Comparison of ENCODE assay signal across 25 mouse cellular contexts in the genomic region with DNA sequence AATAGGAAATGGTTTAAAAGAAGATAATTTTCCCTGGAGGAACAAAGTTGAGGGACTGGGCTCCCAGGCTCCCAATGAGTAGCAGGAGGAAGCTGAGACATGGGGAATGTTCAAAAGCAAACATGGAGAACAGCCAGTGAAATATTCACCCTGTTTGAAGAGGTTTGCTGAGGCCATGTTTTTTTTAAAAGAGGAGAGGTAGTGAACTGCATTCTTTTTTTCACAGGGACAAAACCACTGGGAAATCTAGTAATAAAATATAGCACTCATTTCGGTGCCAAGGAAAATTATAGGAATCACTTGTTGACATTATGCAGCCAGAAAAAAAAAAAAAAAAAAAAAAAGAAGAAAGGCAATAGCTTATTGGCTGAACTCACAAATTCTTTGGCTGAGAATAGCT.
DNase-seq lines count a peak whose midpoint lies in the region; ATAC-seq and TF ChIP-seq lines count a peak whose summit lies in the region.
"Had no signal": no experiment of that assay in that cellular context is flagged by ENCODE, and none has a peak within 500 bp of the region (broad histone marks: within the 10 kb centered on the region; RNA-seq: fewer than 3 reads in every experiment).

No protein-coding gene starts in this region.

- no peak for ATAC-seq in kidney, postnatal 0 days (replicated peaks; ENCODE audit: low FRiP score, low read depth)
- no peak for ATAC-seq in kidney, embryonic 14.5 days (ENCODE audit: low FRiP score, low TSS enrichment)
- ATAC-seq in lung, embryonic 15.5 days (ENCODE audit: borderline replicate concordance, extremely low read depth, low FRiP score, low TSS enrichment): no peak
- ATAC-seq: CD4-positive, CD25-positive, alpha-beta regulatory T cell, adult 4 months; forebrain, embryonic 14.5 days; hindbrain, embryonic 16.5 days had no signal

- H3K4me3 ChIP-seq in kidney, postnatal 0 days (replicated peaks; ENCODE audit: low read depth, low read length): no peak overlapping the region
- no peak overlapping the region for H3K4me3 ChIP-seq in kidney, embryonic 14.5 days (ENCODE audit: low read length)
- H3K4me3 ChIP-seq in lung, embryonic 15.5 days: no peak overlapping the region
- no peak overlapping the region for H3K4me3 ChIP-seq in lung, adult 2 months (replicated peaks; ENCODE audit: extremely low read depth, low read depth, low read length)
- no peak overlapping the region for H3K4me3 ChIP-seq in heart, adult 2 months
- H3K4me3 ChIP-seq: embryonic facial prominence, embryonic 13.5 days; forebrain, embryonic 10.5 days; gastrocnemius, adult 2 months; heart, embryonic 10.5 days; hindbrain, embryonic 12.5 days had no signal

- peak; percentile 81 for DNase-seq in kidney, postnatal 0 days (ENCODE audit: low spot score)
- DNase-seq in lung, adult 2 months: no peak
- DNase-seq in NIH3T3 (ENCODE audit: low read depth): peak; percentile 2
- DNase-seq in fibroblast of lung, adult 2 months (ENCODE audit: low read depth): peak; percentile 26
- no peak for DNase-seq in heart, adult 2 months
- DNase-seq: adrenal gland, postnatal 14 days; B cell, adult 2 months; cerebellum, adult 11-12 months; cerebellum, adult 9-10 months; cerebellum, postnatal 25 days; gastrocnemius, adult 2 months; gastrocnemius, postnatal 25 days; heart, adult 11 months; heart, postnatal 10 days; heart, postnatal 4 days had no signal

- intact Hi-C loops in heart, adult 2 months (cut with DNase I): no loop called here

- no peak for TF ChIP-seq EP300 in heart, adult 2 months (IDR thresholded peaks at IDR 0.05; ENCODE audit: insufficient read depth, low read depth, low read length)

- H3K9ac ChIP-seq in kidney, postnatal 0 days (ENCODE audit: low read depth, low read length): no peak overlapping the region
- H3K9ac ChIP-seq in kidney, embryonic 14.5 days (ENCODE audit: low read depth, low read length): no peak overlapping the region
- no peak overlapping the region for H3K9ac ChIP-seq in lung, embryonic 15.5 days
- no peak overlapping the region for H3K9ac ChIP-seq in heart, adult 2 months (ENCODE audit: low read depth, low read length)
- H3K9ac ChIP-seq: embryonic facial prominence, embryonic 13.5 days; hindbrain, embryonic 12.5 days had no signal

- H3K27me3 ChIP-seq in kidney, postnatal 0 days (ENCODE audit: insufficient read depth, low read length): no peaks in the 10 kb centered on the region
- H3K27me3 ChIP-seq in kidney, embryonic 14.5 days (ENCODE audit: control insufficient read depth, insufficient read depth, low read length): no peaks in the 10 kb centered on the region
- H3K27me3 ChIP-seq in lung, embryonic 15.5 days: no peaks in the 10 kb centered on the region
- H3K27me3 ChIP-seq in heart, adult 2 months (ENCODE audit: control insufficient read depth, insufficient read depth, low read length): no peaks in the 10 kb centered on the region
- H3K27me3 ChIP-seq: embryonic facial prominence, embryonic 13.5 days; hindbrain, embryonic 12.5 days had no signal

- no peak for TF ChIP-seq CTCF in kidney, postnatal 0 days (IDR thresholded peaks at IDR 0.05; ENCODE audit: low read depth)
- no peak for TF ChIP-seq CTCF in lung, adult 2 months (IDR thresholded peaks at IDR 0.05; ENCODE audit: insufficient read depth, low read length)
- TF ChIP-seq CTCF in heart, adult 2 months (IDR thresholded peaks at IDR 0.05): no peak

- WGBS in kidney, postnatal 0 days: 56% methylated on average over 1 of the region's 1 CpGs
- WGBS in kidney, embryonic 14.5 days: 36% methylated on average over 1 of the region's 1 CpGs
- WGBS in lung, embryonic 15.5 days: 11% methylated on average over 1 of the region's 1 CpGs
- WGBS in lung, adult 2 months: 33% methylated on average over 1 of the region's 1 CpGs
- 39% methylated on average over 1 of the region's 1 CpGs for WGBS in heart, adult 2 months

- no peaks in the 10 kb centered on the region for H3K79me2 ChIP-seq in heart, adult 2 months (replicated peaks; ENCODE audit: control insufficient read depth, insufficient read depth, low read length)

- no peak for TF ChIP-seq POLR2A in lung, adult 2 months (IDR thresholded peaks at IDR 0.05; ENCODE audit: borderline replicate concordance, extremely low read depth, low read depth, low read length)
- no peak for TF ChIP-seq POLR2A in heart, adult 2 months (IDR thresholded peaks at IDR 0.05; ENCODE audit: insufficient read depth, low read depth, low read length)

- H3K27ac ChIP-seq in kidney, postnatal 0 days: no peak overlapping the region
- no peak overlapping the region for H3K27ac ChIP-seq in kidney, embryonic 14.5 days (ENCODE audit: low read depth, low read length)
- 0 out of 2 replicates have a peak overlapping the region, but pooled peaks have one; percentile 33 for H3K27ac ChIP-seq in lung, embryonic 15.5 days
- no peak overlapping the region for H3K27ac ChIP-seq in heart, adult 2 months
- H3K27ac ChIP-seq: embryonic facial prominence, embryonic 13.5 days; forebrain, embryonic 10.5 days; gastrocnemius, adult 2 months; heart, embryonic 10.5 days; hindbrain, embryonic 12.5 days had no signal

- no peaks in the 10 kb centered on the region for H3K9me3 ChIP-seq in kidney, postnatal 0 days (replicated peaks; ENCODE audit: low read length)
- no peaks in the 10 kb centered on the region for H3K9me3 ChIP-seq in kidney, embryonic 14.5 days (ENCODE audit: control insufficient read depth, low read length)
- no peaks in the 10 kb centered on the region for H3K9me3 ChIP-seq in lung, embryonic 15.5 days
- H3K9me3 ChIP-seq: embryonic facial prominence, embryonic 13.5 days; forebrain, embryonic 10.5 days; heart, embryonic 10.5 days; hindbrain, embryonic 12.5 days had no signal

- no peaks in the 10 kb centered on the region for H3K36me3 ChIP-seq in kidney, postnatal 0 days (ENCODE audit: insufficient read depth, low read length)
- H3K36me3 ChIP-seq in kidney, embryonic 14.5 days (ENCODE audit: control insufficient read depth, insufficient read depth, low read length): no peaks in the 10 kb centered on the region
- no peaks in the 10 kb centered on the region for H3K36me3 ChIP-seq in lung, embryonic 15.5 days
- no peaks in the 10 kb centered on the region for H3K36me3 ChIP-seq in heart, adult 2 months (ENCODE audit: control insufficient read depth, insufficient read depth, low read length)
- H3K36me3 ChIP-seq: embryonic facial prominence, embryonic 13.5 days; forebrain, embryonic 10.5 days; G1E; heart, embryonic 10.5 days; hindbrain, embryonic 12.5 days had no signal

- H3K4me1 ChIP-seq in kidney, postnatal 0 days (replicated peaks; ENCODE audit: insufficient read depth, low read length): no peaks in the 10 kb centered on the region
- H3K4me1 ChIP-seq in kidney, embryonic 14.5 days (ENCODE audit: control insufficient read depth, insufficient read depth, low read length): no peaks in the 10 kb centered on the region
- 0 out of 2 replicates have a peak, but pooled peaks cover 4% of the 10 kb centered on the region for H3K4me1 ChIP-seq in lung, embryonic 15.5 days
- H3K4me1 ChIP-seq in lung, adult 2 months (ENCODE audit: control insufficient read depth, insufficient read depth, low read length): no peaks in the 10 kb centered on the region
- no peaks in the 10 kb centered on the region for H3K4me1 ChIP-seq in heart, adult 2 months (ENCODE audit: control insufficient read depth, insufficient read depth, low read length)
- H3K4me1 ChIP-seq: embryonic facial prominence, embryonic 13.5 days; forebrain, embryonic 10.5 days; heart, embryonic 10.5 days; hindbrain, embryonic 12.5 days had no signal

- H3K4me2 ChIP-seq in kidney, postnatal 0 days (ENCODE audit: low read length): no peak overlapping the region
- H3K4me2 ChIP-seq in kidney, embryonic 14.5 days (replicated peaks; ENCODE audit: low read depth, low read length): no peak overlapping the region
- no peak overlapping the region for H3K4me2 ChIP-seq in lung, embryonic 15.5 days
- H3K4me2 ChIP-seq: embryonic facial prominence, embryonic 13.5 days; hindbrain, embryonic 12.5 days had no signal

Comparison
In these comparisons a context has a peak if more than half of its experiments do, and no peak if none do; other contexts are left out.
1. DNase-seq: peak in kidney, postnatal 0 days (single experiment), NIH3T3 (single experiment) and fibroblast of lung, adult 2 months (single experiment); none in lung, adult 2 months (single experiment) and heart, adult 2 months (0 of 2).